Mouse (Mus musculus) heart, adult 2 months (tissue): ENCODE measurements around the gene 1110032A03Rik. TPM values are rescaled to one million over a fixed set of nuclear protein-coding genes. Genes with fewer than 3 reads are reported as not detected.

Source experiments
- DNase-seq, 2 experiments: peaks; one replicate each; pipeline ENCODE4 v3.0.0; 2021
- H3K27ac ChIP-seq: fragments of 200-600 bp; 2 replicates; pipeline ENCODE4 v1.8.1; 2022
- H3K27me3 ChIP-seq: fragments of 200-500 bp; 2 replicates; pipeline ENCODE4 v1.6.1; 2012; ENCODE audit warnings: mild to moderate bottlenecking, low read length, inconsistent platforms, mixed read lengths; ENCODE audit not compliant: control insufficient read depth, insufficient read depth
- H3K36me3 ChIP-seq: fragments of 200-500 bp; 2 replicates; pipeline ENCODE4 v1.6.1; 2012; ENCODE audit warnings: low read length, inconsistent platforms; ENCODE audit not compliant: control insufficient read depth, insufficient read depth
- H3K4me1 ChIP-seq: fragments of 200-500 bp; 2 replicates; pipeline ENCODE4 v1.6.1; 2011; ENCODE audit warnings: low read length; ENCODE audit not compliant: control insufficient read depth, insufficient read depth
- H3K4me3 ChIP-seq: fragments of 200-600 bp; 2 replicates; pipeline ENCODE4 v1.8.1; 2022
- H3K79me2 ChIP-seq: fragments of 200-500 bp; replicated peaks from 2 replicates; pipeline ENCODE4 v1.6.1; 2012; ENCODE audit warnings: mild to moderate bottlenecking, inconsistent platforms, low read length, moderate library complexity, mixed read lengths; ENCODE audit not compliant: control insufficient read depth, insufficient read depth
- H3K9ac ChIP-seq: fragments of 200-500 bp; 2 replicates; pipeline ENCODE4 v1.6.1; 2012; ENCODE audit warnings: low read depth, mild to moderate bottlenecking, control low read depth, inconsistent platforms, low read length, mixed read lengths
- CTCF ChIP-seq: fragments of 200-600 bp; IDR thresholded peaks from 2 replicates; pipeline ENCODE4 v1.8.1; 2022; ENCODE audit warnings: antibody characterized with exemption, mild to moderate bottlenecking, moderate library complexity
- EP300 ChIP-seq: fragments of 200-500 bp; IDR thresholded peaks from 2 replicates; pipeline ENCODE4 v1.6.1; 2011; ENCODE audit warnings: low read depth, low read length, control low read depth; ENCODE audit not compliant: insufficient read depth
- POLR2A ChIP-seq: fragments of 200-500 bp; IDR thresholded peaks from 2 replicates; pipeline ENCODE4 v1.6.1; 2011; ENCODE audit warnings: mild to moderate bottlenecking, low read depth, low read length, control low read depth; ENCODE audit not compliant: insufficient read depth
- WGBS: fragments of 180-500 bp; shearing (Covaris S2); methylation state at CpG from one replicate; pipeline ENCODE4 v1.1.7; 2018; 5-methylcytosine and 5-hydroxymethylcytosine counted together
- intact Hi-C: fragments of 180-260 bp; cut with DNase I; formaldehyde crosslinking; loops from one replicate; pipeline ENCODE4 v1.15.1; 2025
- polyA plus RNA-seq: library from polyadenylated mRNA; depleted of rRNA; stranded (reverse); fragments of >200 nt; gene quantifications from 2 replicates; pipeline ENCODE4 v1.2.3, GENCODE M21; 2012
- total RNA-seq, 2 experiments: library from RNA; stranded (reverse); gene quantifications; 2 replicates each; pipeline ENCODE4 v1.2.3; 2021

The 1110032A03Rik gene
- total and polyA plus RNA-seq, 3 experiments, result 11.8 to 34.5 (median 12.1) TPM

DNA sequence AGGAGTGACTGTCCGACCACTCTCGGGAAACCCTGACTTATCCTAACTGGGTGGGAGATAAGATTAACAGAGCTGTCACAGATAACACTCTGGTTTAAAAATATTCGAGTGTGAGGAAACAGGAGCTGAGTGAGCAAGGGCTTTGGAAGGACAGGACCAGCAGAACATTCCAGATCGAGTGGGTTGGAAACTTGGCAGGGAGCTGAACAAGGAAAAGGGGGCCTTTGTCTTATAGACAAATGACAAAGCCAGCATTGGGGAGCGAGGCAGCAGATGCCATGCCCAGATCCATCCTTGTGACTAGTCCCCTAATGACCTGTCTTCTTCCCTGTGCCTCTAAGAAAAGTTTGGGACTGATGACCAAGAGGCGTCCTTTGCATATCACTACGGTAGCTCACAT lies 21.4 kb downstream of the 1110032A03Rik start:
- Histone ChIP-seq H3K4me1 (no peaks in the 10 kb centered on the region), H3K4me3 (peak overlapping the region; percentile 62), H3K27me3 (no peaks in the 10 kb centered on the region), H3K79me2 (no peaks in the 10 kb centered on the region), H3K36me3 (peaks cover 17% of the 10 kb centered on the region), H3K9ac (peak overlapping the region; percentile 95), H3K27ac (peak overlapping the region; percentile 98)
- intact Hi-C loops, result no loop called here
- TF ChIP-seq EP300, result no peak
- TF ChIP-seq CTCF, result no peak
- TF ChIP-seq POLR2A, result peak; percentile 50; the same call in 1 of the 2 replicates
- WGBS, result 10% methylated on average over 7 of the region's 7 CpGs
- peak; percentile 33 to 38 for DNase-seq

DNA sequence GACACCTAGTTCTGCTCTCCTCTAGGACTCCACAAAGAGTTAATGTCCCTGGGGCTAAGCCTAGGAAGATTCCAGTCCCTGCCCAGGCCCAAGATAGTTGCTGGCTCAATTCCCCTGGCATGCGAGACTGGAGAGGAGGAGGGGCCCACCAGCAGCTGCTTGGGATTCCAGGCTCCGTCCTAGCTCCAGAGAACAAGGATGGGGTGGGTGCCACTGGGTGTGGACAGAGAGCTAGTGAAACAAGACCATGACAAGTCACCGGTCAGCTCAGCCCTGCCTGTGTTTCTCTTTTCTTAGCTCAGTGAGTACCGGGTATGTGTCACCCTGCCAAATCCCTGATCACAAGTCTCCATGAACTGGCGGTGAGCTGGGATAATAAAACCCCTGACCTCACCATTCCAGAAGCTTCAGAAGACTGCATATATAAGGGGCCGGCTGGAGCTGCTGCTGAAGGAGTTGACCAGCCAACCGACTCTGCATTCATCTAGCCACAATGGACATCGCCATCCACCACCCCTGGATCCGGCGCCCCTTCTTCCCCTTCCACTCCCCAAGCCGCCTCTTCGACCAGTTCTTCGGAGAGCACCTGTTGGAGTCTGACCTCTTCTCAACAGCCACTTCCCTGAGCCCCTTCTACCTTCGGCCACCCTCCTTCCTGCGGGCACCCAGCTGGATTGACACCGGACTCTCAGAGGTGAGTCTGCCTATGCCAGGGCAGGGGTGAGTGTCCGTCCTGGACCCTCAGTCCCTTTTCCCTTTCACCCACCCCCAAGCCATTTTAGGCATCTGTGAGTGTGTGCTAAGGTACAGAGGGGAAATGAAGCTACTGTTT lies 22.3 kb downstream of the 1110032A03Rik start:
- H3K4me1 ChIP-seq, result no peaks in the 10 kb centered on the region
- H3K36me3 ChIP-seq, result peaks cover 17% of the 10 kb centered on the region
- TF ChIP-seq EP300, result peak; percentile 94
- no peak for TF ChIP-seq CTCF
- peak; percentile 81 for TF ChIP-seq POLR2A
- H3K4me3 ChIP-seq, result peak overlapping the region; percentile 62
- peak; percentile 84 to 93 for DNase-seq
- WGBS, result 27% methylated on average over 16 of the region's 17 CpGs
- H3K79me2 ChIP-seq, result no peaks in the 10 kb centered on the region
- H3K27ac ChIP-seq, result peak overlapping the region; percentile 98
- peak overlapping the region; percentile 95 for H3K9ac ChIP-seq
- intact Hi-C loops, result no loop called here
- H3K27me3 ChIP-seq, result no peaks in the 10 kb centered on the region

GRCm38 (mm10) chr9:50752054-50752602 lies 23.2 kb downstream of the 1110032A03Rik start, which contains the start of gene Hspb2:
Hspb2 (minus strand) TSS chr9:50752354.
- intact Hi-C loops, result no loop called here
- DNase-seq, result peak; percentile 69 to 74
- peak within 1 kb of the TSS; percentile 98 for H3K27ac ChIP-seq
- 43% methylated on average over 14 of the region's 14 CpGs for WGBS
- H3K79me2 ChIP-seq, result no peaks in the 10 kb centered on the region
- H3K4me3 ChIP-seq, result peak within 1 kb of the TSS; percentile 62
- no peak for TF ChIP-seq CTCF
- TF ChIP-seq POLR2A, result peak; percentile 70; the same call in 1 of the 2 replicates
- 0 out of 2 replicates have a peak, but pooled peaks have one; percentile 6 for TF ChIP-seq EP300
- no peaks in the 10 kb centered on the region for H3K4me1 ChIP-seq
- peak within 1 kb of the TSS; percentile 95 for H3K9ac ChIP-seq
- no peaks in the 10 kb centered on the region for H3K27me3 ChIP-seq
- peaks cover 17% of the 10 kb centered on the region for H3K36me3 ChIP-seq

GRCm38 (mm10) chr9:50751323-50751722 lies 24.0 kb downstream of the 1110032A03Rik start, which contains the start of gene Cryab:
Cryab (plus strand) TSS chr9:50751325.
- Histone ChIP-seq H3K4me1 (no peaks in the 10 kb centered on the region), H3K9ac (peak within 1 kb of the TSS; percentile 89), H3K36me3 (peaks cover 14% of the 10 kb centered on the region), H3K4me3 (peak within 1 kb of the TSS; percentile 62), H3K27ac (peak within 1 kb of the TSS; percentile 98), H3K27me3 (no peaks in the 10 kb centered on the region), H3K79me2 (no peaks in the 10 kb centered on the region)
- intact Hi-C loops, result no loop called here
- no peak for TF ChIP-seq POLR2A
- no peak for TF ChIP-seq CTCF
- TF ChIP-seq EP300, result no peak
- peak; percentile 38 to 50 for DNase-seq
- 33% methylated on average over 22 of the region's 22 CpGs for WGBS

DNA sequence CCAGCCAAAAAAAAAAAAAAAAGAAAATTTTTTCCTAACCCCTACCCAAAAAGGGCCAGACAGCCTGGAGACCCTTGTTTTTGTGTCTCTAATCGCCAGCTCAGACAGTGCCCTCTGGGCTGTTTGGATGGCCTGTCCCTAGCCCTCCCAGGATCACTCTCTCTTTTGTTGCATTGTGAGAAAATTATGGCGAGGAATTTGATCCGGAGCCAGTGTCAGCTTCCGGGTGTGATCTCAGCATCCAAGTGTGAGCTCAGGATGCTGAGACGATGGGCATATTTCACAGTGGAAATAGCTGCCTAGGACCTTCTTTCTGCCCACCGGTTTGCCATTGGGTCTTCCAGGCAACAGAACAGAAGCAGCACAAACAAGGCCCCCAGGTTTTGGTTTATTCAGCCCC lies 24.6 kb downstream of the 1110032A03Rik start:
- Histone ChIP-seq H3K9ac (no peak overlapping the region; the same call in 1 of the 2 replicates), H3K4me3 (peak overlapping the region; percentile 62; the same call in 1 of the 2 replicates), H3K27ac (peak overlapping the region; percentile 98), H3K36me3 (peaks cover 10% of the 10 kb centered on the region), H3K79me2 (no peaks in the 10 kb centered on the region), H3K27me3 (no peaks in the 10 kb centered on the region), H3K4me1 (no peaks in the 10 kb centered on the region)
- TF ChIP-seq POLR2A (no peak), CTCF (no peak), EP300 (no peak)
- DNase-seq, result no peak
- intact Hi-C loops, result no loop called here
- 39% methylated on average over 6 of the region's 6 CpGs for WGBS

DNA sequence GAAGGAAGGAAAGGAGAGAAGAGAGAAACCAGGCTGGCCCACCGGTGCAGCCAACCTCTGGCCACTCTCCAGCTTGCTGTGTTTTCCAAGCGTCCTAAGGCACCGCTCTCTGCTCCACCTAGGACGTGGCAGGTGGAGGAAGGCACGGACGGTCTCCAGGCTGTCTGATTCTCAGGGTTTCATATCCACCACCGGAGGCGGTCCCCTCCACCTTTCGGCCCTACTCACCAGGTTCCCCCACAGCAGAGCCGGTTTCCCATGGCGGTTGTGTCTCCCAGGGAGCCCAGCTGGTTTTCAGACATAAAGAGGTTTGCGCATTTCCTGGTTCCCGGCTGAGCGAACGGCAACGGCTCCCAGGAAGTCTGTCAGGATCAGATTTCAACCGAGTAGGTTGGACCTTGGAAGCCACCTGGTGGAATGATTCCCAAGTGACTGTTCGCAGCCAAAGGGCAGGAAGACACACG lies 29.1 kb downstream of the 1110032A03Rik start, which contains the start of gene 2310030G06Rik:
2310030G06Rik (minus strand) TSS at position 323 of the 464 bp plus-strand sequence.
- intact Hi-C loops, result no loop called here
- peak within 1 kb of the TSS; percentile 56 for H3K9ac ChIP-seq
- H3K27me3 ChIP-seq, result no peaks in the 10 kb centered on the region
- no peak for DNase-seq
- H3K79me2 ChIP-seq, result no peaks in the 10 kb centered on the region
- peak within 1 kb of the TSS; percentile 35 for H3K4me3 ChIP-seq
- H3K27ac ChIP-seq, result peak within 1 kb of the TSS; percentile 34
- peaks cover 2% of the 10 kb centered on the region for H3K4me1 ChIP-seq
- no peaks in the 10 kb centered on the region for H3K36me3 ChIP-seq
- TF ChIP-seq CTCF, result peak; percentile 43
- TF ChIP-seq POLR2A, result 0 out of 2 replicates have a peak, but pooled peaks have one; percentile 13
- TF ChIP-seq EP300, result no peak
- WGBS, result 8% methylated on average over 19 of the region's 19 CpGs
